Mouse (Mus musculus) T-helper 2 cell (primary cell): ENCODE measurements around the gene Eea1.
"Not testable (repeated sequence)": the region's sequence is repeated elsewhere in the genome, so short reads cannot be mapped to it uniquely, and the experiment has no call there.

Experiments
- in situ Hi-C: fragments of 300-600 bp; cut with MboI, MseI; formaldehyde crosslinking; loops from one replicate; pipeline ENCODE4 v1.15.1; 2025; ENCODE audit warnings: high pct_unique_total_duplicates

The Eea1 gene

DNA sequence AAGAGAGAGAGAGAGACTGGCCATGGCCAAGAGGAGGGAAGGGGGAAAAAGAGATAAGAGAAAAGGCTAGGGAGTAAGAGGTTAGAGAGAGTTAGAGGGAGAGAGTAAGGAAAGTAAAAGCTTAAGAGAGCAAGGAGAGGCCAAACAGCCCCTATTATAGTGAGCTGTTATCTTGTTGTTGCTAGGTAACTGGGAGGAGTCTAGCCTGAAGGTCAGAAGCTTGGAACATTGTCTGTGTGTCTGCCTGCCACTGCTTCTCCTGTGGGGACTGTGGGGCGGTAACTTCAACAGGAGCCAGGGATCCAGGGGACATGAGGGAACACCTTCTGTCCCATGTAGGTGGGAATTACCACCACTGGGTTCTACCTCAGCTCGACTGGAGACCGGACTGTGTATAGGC lies 108.1 kb downstream of the Eea1 start:
- in situ Hi-C loops, result no loop called here

DNA sequence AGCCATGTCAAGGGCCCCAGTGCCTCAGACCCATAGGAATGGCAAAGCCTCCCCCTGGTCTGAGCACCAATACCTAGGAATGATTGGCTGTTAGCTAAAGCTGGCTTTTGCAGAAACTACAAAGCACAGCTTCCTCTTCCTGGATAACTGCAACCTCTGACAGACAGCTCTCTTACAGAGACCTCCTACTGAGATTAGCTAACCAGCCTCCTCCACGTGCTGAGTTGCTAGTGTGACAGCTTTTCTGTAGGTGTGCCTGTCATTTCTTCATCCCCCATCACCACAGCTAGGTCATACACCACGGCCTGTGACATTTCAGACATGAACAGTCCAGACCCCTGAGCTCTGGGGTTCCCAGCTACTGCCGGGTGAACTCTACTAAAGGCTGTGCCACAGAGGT lies 126.9 kb downstream of the Eea1 start:
- in situ Hi-C loops, result no loop called here

DNA sequence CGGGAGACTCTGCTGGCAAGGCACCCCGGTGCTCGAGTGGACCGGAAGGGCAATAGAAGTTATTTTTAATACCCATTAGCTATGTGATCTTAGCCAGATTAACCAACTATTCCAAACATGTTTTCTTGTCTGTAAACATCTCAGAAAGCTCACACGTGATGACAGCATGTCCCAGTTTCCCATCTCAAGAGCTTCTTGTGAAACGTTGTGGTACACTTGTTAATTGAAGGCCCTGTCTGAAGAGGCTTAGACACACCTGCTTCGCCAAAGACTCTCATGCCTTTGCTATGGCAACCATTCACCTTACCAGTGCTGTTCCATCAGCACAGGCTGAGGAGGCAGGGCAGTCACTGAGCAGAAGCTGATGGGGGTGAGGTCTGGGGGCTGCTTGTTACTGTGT lies 133.9 kb downstream of the Eea1 start:
- in situ Hi-C loops, result no loop called here

DNA sequence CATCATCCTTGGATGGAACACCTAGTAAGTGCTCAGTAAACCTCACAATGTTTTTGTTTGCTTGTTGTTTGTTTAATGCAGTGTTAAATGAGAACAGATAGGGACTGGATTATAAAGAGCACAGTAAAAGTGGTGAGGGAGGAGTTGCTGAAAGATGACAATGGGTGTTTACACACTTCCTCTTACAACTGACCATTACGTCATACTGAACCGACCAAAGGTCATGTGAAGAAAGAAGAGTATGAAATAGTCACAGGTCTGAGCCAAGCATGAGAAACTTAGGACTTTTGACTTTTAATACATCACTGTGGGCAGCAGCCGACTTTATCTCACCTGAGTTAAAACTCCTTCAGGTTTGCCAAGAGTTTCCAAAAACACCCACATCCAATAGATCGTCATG lies 135.0 kb downstream of the Eea1 start:
- in situ Hi-C loops, result no loop called here

DNA sequence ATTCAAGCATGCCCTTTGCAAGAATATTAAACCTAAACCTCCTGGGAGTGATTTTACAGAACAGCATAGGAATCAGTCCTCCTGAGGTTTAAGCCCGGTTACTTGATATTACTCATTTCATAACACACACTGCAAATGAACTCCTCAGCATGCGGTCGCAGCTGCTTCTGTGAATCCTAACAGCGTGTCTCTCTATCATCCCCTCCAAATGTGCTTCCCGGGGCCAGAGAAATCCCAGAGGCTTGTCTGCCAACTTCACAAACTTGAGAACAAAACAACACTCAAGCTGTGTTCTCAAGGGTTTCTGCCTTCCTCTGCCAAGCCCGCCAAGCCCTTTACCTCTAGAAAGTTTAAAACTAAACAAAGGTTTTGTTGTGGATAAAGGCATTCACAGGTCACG lies 135.4 kb downstream of the Eea1 start:
- in situ Hi-C loops, result no loop called here

DNA sequence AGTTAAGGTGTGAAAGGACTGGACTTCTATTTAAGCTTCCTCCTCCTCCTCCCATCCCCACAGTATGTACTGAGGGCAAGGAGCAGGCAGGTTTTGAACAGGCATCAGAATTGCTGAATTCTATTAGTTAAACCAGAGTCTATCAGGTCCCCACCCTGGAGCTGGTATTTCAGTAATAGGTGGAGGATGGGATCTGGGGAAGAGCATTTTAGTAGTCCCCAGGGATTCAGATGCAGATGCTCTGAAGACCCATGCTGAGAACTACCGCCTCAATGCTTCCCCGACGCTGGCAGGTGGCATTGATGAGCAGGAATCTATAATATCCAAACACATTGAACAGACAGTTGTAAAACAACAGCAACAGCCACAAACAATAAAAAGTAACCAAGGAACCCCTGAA lies 136.0 kb downstream of the Eea1 start:
- in situ Hi-C loops, result no loop called here

DNA sequence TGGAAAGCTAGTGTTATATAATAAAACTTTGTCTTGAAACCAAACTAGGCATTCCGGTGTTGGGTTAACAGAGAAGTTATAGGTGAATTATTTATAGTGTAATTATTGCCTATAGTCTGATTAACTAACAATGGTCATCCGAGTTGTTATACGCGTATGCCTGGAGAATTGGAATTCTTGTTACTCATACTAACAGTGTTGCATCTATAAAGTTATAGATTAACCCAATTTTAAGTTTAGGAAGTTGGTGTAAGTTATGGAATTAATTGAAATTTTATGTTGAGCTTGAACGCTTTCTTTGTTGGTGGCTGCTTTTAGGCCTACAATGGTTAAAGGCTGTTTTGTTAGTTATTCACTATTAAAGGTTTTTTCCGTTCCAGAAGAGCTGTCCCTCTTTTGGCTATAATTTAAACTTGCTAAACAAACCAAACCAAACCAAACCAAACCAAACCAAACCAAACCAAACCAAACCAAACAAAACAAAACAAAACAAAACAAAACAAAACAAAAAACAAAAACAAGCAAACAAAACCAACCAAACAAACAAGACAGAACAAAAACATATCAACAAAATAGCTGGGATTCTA lies 137.1 kb downstream of the Eea1 start:
- in situ Hi-C loops, result not testable (repeated sequence)

DNA sequence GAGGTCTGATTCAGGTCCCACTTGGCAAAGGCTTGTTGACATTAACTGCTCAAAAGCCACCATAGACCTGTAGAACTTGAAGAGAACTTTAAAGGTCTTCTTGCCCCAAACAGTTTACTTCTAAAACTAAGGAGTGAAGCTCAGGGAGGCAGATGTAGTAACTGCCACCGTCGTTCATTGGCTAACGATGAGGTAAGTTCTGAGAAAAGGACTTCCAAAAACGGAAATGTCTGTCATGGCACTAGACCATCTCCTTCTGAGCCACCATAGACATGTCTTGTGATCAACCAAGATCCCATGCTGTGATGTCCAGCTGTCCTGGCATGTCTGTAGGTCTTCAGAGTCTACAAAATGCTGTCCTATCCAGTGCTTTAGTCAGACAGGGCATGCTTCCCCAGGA lies 139.4 kb downstream of the Eea1 start:
- in situ Hi-C loops, result no loop called here

DNA sequence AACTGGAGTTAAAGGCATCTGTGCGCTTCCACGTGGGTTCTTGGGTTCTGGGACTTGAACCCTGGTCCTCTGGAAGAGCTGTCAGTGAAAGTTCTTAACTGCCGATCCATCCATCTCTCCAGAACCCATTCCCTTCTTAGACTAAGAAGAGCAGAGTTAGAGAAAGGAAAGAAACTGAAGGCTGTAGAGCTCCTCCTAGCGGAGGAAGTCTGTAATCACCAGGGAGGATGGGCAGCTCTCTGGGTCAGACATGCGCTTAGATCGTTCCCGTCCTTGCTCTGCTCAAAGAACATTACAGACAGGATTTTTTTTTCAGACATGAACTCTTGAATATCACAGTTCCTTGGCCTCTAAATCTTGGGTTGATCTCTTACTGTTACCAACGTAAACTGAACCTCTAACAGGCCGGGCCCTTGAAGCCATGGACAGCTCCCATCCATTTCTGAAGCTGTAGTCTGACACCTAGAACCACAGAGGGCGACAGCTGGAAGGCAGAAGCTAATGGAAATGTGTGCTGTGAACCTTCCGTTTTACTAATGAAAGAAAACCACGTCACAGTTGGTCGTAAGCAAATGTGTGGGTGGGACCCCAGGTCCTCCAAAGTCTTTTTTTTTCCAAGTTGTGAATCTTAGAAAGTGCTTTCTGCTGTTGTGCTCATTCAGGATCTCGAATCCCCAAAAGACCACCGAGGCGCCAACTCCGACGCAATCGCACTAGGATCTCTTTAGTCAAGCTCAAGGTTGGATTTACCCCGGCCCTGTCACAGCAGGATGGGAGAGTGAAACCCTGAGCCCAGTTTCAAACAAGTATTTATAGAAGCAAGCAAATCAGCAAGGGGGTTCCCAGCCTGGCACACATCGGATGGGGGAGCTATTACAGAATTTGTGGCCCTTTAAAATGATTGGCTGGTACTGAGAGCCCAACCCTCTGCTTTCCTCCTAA lies 140.3 kb downstream of the Eea1 start:
- in situ Hi-C loops, result no loop called here

DNA sequence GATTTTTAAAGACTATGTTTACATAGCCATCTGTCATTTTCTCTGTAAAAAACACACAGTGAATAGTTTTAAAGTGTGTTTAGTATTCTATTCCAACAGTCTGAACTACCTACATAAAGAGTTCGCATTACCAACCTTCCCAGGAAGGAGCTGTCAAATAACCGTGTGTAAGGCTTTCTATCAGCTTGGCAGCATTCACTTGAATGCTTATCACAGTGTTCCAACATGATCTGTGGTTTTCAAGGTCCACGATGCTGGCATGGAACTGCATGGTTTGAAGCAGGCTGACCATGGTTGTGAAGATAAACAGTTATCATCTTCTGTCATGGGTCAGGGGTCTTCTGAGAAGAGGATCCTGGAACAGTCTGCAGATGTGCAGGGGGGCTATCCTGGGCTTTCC lies 141.8 kb downstream of the Eea1 start:
- in situ Hi-C loops, result no loop called here

DNA sequence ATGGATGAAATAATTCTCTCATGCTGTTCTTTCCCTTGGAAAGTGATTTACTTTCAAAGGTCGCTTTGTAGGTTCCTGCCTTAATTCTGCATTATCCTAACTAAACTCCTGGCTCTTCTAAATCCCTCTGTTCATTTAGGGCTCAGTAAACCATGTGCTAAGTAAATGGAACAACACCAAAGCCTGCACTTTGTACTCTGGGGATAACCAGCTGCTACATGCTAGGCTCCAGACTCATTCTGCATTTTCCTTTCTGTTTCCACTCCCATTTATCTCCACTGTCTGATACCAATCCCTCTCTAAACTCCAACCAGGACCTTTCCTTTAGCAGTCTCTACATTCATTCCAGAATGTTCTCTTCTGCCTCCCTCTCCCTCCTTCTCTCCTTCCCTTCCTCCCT lies 149.3 kb downstream of the Eea1 start:
- in situ Hi-C loops, result no loop called here

DNA sequence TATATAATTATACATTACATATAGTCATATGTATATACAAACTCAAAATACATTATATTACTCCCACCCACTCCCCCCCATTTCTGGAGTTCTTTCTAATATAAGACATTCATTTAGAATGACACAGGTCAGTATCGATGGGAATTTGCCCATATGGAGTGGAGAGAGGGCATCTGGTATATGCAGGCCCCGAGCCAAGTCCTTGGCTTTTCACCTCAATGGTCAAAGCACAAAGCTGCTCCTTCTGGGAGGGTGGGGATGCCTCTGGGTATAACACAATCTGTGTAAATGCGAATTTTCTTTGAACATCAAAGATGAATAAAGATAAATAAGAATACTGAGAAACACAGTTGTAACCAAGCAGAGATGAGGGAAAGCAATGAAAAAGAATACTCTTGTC lies 149.9 kb downstream of the Eea1 start:
- in situ Hi-C loops, result no loop called here

DNA sequence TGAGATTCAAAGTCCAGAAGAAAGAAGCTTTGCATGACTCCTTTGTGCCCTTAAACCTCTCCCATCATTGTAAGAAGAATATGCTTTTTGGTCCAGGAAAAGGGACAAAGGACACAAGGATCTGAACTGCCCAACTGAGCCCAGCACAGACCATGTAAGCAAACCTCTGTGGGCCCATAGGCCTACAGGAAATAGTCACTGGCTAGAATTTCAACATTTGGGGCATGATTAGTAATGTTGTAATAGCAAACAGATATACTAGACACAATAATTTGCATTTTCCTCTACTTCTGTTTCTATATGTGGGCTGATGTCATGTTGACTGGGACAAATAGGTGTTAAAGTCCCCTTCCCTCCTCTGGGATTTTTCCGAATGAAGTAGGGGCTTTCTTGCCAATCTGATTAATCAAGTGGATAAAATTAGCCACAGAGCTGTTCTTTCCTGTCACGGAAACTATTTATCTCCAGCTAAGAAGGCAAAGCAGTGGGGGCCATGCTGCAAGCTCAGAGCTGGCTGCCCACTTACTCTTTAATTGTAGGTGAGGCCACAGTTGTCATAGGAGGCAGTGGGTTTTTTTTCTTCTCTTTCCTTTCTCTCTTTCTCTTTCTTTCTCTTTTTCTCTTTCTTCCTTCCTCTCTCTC lies 153.6 kb downstream of the Eea1 start:
- in situ Hi-C loops, result no loop called here

DNA sequence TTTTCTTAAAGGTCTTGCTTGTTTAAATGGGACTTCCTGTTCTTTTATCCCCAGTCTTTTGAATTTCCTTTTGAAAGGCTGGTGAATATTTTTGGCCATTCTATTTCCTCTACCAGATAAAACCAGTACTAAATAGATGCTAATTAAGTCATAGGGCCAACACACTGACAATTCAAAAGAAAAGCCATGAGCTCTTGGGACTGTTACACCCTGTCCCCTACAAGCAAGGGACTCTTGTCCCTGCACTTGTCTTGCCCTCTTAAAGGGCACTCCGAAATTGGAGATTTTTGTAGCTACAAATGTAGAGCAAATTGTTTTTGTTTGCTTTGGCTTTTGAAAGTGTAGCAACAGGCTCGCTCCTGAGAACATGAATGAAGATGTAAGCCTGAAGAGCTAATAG lies 154.1 kb downstream of the Eea1 start:
- in situ Hi-C loops, result no loop called here
